Mouse (Mus musculus) neural tube, embryonic 10.5 days (tissue): ENCODE data around the gene Ccr10.
"Not testable (repeated sequence)": the region's sequence is repeated elsewhere in the genome, so short reads cannot be mapped to it uniquely, and the experiment has no call there.

Experiments used
- DNase-seq: peaks from one replicate; pipeline ENCODE4 v3.0.0-alpha.2; 2017; ENCODE audit warnings: low spot score; ENCODE audit errors: extremely low spot score

The Ccr10 gene

DNA sequence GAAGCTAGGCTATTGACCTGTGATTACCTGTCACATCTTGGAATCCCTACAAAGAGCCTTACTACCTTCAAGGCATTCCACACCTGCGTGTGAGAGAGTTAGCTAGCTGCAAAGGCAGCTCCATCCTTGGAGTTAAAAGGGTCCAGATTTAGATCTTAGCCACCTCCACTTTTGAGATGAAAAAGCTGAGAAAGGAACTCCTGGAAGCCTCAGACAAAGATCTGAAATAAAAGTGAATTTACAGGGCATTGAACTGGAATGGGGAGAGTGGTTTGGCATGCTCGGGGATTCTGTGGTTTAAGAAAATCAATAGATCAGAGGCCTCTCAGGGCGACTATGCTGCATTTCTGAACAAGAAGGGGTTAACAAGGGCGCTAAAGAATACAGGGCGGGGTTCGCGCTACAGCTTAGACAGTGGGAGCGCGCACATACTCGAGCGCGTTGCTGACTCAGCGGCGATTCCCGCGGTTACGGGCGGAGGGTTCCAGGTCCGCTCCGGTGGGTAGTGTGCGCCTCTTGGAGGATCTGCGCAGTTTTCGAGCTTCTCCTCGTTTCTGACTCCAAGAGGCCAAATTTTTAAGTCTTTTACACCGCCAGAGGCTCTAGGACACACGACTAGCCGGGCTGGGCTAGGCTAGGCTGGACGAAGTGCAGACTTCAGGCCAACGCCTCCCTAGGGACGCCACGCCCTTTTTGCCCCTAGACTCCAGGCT lies 3.4 kb downstream of the Ccr10 start:
- peak; percentile 76 for DNase-seq

DNA sequence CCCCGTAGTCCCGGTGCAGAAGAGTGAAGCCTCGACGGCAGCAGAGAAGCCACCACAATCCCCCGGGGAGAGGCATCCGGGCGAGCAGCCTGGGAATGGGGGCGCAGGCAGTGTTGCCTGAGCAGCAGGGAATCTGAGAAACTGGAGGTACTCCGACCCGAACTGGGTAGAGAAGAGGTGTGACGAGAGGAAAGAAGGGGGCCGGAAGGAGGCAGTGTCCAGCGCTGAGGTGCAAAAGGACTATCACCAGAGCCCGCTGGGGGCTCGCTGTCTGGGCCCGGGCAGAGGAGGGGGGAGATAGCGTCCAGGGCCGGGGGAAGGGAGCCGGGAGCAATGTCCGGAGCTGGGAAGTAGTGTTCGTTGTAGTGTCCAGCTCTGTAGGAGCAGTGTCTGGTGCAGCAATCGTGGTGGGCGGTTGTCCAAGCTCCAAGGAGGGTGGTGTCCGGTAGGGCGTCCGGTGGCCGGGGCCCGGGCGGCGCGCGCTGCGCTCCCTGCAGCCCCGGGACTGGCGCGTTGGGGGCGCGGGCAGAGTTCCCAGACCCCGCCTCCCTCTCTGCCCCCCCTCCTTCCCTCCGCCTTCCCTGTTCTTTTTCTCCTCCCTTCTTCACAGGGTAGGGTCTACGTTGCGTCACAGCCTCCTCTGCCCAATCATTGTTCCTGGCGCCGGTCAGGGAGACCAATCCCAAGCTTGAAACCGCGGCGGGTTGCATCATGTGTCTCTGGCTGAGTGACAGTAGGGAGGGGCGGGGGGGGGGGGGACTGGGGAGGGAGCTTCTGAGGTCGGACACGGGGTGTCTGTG lies 4.2 kb downstream of the Ccr10 start, which contains the start of gene Plekhh3:
Gene Plekhh3 (minus strand): TSS at position 541 of the 800 bp plus-strand sequence.
- DNase-seq, result peak; percentile 93

GRCm38 (mm10) chr11:101170354-101170810 lies 4.9 kb downstream of the Ccr10 start, which contains the start of gene Cntnap1:
Gene Cntnap1, plus strand, starts transcription at chr11:101170523.
- DNase-seq, result no peak

- DNase-seq, result no peak
Measured at GRCm38 (mm10) chr11:101169301-101170107, 5.7 kb downstream of the Ccr10 start.

DNA sequence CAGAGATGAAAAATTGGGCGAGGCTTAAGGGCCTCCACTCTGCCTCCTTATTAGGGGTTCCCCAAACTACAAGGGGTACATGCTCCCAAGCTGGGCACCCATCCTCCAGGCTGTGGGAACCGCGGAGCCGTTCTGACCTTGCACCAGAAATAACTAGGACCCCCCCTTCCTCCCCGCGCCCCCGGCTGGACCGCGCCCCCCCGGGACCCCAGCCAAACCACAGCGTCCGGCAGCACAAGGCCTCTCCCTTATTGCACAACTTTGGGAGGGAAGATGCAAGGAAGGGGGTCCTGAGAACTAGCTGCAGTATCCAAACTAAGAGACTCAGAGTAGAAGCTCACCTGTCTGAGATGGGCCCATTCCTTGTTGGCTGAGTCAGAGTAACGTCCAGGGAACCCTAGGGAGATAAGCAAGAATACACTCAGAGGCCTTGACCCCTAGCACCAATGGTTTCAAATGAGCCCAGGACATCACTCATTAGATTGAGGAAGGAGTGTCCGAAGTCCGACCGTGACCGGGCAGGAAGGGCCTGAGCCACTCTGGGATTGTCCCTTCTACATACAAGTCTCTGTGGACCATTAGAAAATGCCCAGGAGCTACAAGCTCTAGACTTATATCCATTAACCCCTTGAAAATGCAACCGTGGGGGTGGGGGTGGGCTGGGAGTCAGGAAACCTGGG lies 6.8 kb downstream of the Ccr10 start:
- no peak for DNase-seq

- DNase-seq, result no peak
Measured at GRCm38 (mm10) chr11:101167963-101168300, 7.3 kb downstream of the Ccr10 start.

DNA sequence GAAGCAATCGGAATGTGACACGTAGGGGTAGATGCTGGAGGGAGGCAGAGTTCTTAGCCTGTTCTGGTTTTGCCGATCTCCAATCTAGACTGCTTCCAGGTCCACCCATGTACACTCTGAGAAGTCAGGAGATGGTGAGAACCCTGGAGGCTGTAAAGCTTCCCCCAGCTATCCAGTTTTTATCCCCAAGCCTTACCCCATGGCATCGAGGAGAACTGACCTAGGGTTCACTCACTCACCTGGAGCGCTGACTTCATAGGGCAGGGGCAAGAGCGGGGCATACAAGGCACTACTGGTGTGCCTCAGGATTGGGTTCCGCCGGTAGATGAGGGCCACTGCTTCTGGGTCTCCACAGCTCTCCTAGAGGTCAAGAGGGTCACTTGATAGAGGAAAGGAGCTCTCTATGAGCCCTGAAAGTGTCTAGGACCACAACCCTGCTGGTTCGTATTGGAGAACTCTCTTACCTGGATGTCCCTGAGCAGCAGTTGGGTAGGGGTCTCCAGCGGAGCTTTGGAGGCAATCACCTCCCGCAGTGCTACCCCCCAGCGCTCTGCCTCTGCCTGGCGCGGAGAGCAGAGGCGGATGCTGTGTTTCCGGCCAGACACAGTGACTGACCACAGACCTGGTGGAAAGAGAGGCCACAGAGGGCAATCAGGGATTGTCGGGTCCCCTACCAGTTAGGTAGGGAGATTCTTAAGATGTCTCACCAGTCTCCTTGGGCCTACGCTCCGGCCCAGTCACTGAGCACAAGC lies 7.9 kb downstream of the Ccr10 start:
- no peak for DNase-seq

DNA sequence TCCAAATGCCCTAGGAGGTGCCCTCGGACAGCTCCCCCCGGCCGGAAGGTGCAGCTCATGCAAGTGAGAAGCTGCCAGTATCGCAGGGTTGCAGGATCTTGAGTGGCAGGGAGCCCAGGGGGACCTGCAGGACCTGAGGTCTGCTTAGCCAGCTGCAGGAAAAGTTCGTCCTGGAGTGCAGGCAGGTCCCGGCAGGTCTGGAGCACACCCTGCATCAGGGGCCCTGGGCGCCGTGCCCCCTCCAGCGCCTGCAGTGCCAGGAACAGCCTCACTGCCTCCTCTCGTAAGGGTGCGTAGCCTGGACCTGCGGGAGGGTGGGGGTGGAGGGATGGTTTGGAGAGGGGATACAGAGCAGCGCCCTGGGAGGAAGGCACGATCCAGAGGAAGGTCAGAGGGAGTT lies 8.9 kb downstream of the Ccr10 start:
- no peak for DNase-seq

GRCm38 (mm10) chr11:101164677-101165580 lies 10.3 kb downstream of the Ccr10 start:
- peak; percentile 52 for DNase-seq

GRCm38 (mm10) chr11:101164351-101164665 lies 10.9 kb downstream of the Ccr10 start:
- peak; percentile 43 for DNase-seq

DNA sequence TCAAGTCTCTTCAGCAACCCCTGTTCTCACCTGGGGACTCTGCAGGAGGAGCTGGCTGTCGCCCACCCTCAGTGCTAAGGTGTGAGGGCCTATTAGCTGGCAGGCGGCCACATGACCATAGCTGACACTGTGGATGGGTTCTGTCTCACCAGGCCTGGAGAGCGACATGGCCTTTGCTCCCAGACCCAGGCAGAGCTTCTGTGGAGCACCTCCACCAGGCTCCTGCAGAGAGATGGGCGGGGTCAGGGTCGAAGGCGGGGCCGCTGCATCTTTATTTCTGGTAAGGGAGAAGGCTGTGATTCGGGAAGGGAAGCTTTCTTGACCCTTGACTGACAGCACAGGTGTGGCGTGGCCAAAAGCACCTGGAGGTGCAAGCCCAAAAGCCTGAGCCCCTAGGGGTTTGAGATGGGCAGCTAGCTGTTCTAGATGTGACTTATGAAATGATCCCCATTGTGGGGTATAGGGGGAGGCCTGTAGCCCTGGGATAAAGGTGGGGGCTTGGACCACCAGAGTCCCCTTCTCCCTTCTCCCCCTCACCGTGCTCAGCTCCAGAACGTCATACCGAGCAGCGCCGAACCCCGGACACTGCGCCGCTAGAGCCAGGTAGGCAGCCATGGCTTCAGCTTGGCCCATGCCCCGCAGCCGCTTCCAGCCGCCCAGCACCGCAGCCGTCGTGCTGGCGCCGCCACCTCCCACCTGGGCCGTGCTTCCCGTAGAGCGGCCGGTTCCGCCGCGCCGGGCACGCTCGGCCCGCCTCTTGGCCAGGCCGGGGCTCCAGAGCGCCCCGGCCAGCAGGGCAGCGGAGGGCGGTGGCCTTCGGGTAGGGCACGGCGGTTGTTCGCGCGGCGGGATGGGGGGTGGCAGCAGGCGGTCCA lies 11.5 kb downstream of the Ccr10 start:
- DNase-seq, result peak; percentile 47

DNA sequence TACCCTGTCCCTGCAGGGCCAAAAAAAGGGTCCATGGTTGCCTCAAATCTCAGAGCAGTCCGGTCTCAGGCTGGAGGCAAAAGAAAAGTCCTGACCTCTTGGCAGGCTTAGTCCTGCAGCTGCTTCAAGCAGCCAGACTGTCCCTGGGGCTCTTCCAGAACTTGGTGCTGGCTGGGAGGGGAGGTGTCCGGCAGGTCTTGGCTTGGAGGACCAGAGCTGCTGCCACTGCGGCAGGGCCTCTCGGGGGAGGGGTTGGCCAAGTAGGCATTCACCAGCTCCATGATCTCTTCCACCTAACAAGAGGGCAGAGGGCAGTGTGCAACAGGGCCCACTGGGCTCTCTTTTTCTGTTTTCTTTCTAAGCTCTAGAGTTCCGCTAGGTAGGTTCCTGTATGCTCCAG lies 12.5 kb downstream of the Ccr10 start:
- DNase-seq, result no peak

- DNase-seq, result no peak
Measured at GRCm38 (mm10) chr11:101162301-101162700, 12.9 kb downstream of the Ccr10 start.

- no peak for DNase-seq
Measured at GRCm38 (mm10) chr11:101161551-101161950, 13.7 kb downstream of the Ccr10 start.

- DNase-seq, result not testable (repeated sequence)
Measured at GRCm38 (mm10) chr11:101160981-101161505, 14.2 kb downstream of the Ccr10 start.

- DNase-seq, result not testable (repeated sequence)
Measured at GRCm38 (mm10) chr11:101160151-101160550, 15.1 kb downstream of the Ccr10 start.

DNA sequence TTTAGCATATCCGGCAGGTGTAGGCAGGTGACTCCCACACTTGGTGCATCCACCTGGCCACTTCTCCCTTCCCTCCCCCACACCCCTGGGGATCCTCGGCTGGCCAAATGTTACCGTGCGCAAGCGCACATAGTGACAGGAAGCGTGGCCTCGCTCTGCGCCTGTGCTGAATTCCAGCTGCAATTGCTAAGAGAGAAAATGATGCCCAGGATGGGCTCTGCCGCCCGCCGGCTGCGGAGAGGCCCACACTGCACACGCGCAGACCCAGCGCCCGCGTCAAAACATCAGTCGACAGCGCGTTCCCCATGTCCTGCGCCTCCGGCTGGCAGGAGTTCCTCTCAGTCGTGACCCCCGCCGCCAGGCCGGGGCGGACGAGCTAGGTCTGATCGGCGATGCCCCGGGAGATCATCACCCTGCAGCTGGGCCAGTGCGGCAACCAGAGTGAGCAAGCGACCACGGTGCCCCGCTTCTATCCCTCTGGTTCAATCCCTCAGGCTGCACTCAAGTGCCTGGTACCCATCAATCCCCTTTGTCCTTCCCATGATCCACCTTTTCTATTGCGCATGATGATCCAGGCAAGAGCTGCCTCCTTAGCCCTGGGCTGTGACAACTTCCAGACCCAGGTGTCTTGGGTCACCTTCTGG lies 19.4 kb downstream of the Ccr10 start, which contains the start of gene Tubg2:
Gene Tubg2 (plus strand): TSS at position 180 of the 644 bp plus-strand sequence.
- peak; percentile 62 for DNase-seq

GRCm38 (mm10) chr11:101155151-101155550 lies 20.1 kb downstream of the Ccr10 start:
- no peak for DNase-seq
